Mouse (Mus musculus) heart, embryonic 15.5 days (tissue): ENCODE data around the gene Macrod2. TPM values are rescaled to one million over a fixed set of nuclear protein-coding genes. Genes with fewer than 3 reads are reported as not detected.

Source experiments
- ATAC-seq: fragments of 200-750 bp; cut with Nextera tagmentation; replicated peaks from 2 replicates; pipeline ENCODE4 v1.8.0; 2017; ENCODE audit warnings: low read depth, moderate TSS enrichment; ENCODE audit not compliant: insufficient number of reproducible peaks, insufficient read depth, low FRiP score
- H3K27ac ChIP-seq: fragments of 300-500 bp; sonication (generic); 2 replicates; pipeline ENCODE4 v1.5.1; 2015; ENCODE audit warnings: mild to moderate bottlenecking, inconsistent platforms
- H3K27me3 ChIP-seq: fragments of 300-500 bp; sonication (generic); 2 replicates; pipeline ENCODE4 v1.6.1; 2015; ENCODE audit warnings: inconsistent platforms
- H3K36me3 ChIP-seq: fragments of 300-500 bp; sonication (generic); 2 replicates; pipeline ENCODE4 v1.6.1; 2015; ENCODE audit warnings: mild to moderate bottlenecking, inconsistent platforms
- H3K4me1 ChIP-seq: fragments of 300-500 bp; sonication (generic); replicated peaks from 2 replicates; pipeline ENCODE4 v1.6.1; 2015; ENCODE audit warnings: inconsistent platforms
- H3K4me2 ChIP-seq: fragments of 300-500 bp; sonication (generic); 2 replicates; pipeline ENCODE4 v1.6.1; 2015; ENCODE audit warnings: inconsistent platforms, mild to moderate bottlenecking, moderate library complexity
- H3K4me3 ChIP-seq: fragments of 300-500 bp; sonication (generic); 2 replicates; pipeline ENCODE4 v1.5.1; 2015; ENCODE audit warnings: mild to moderate bottlenecking, inconsistent platforms
- H3K9ac ChIP-seq: fragments of 300-500 bp; sonication (generic); 2 replicates; pipeline ENCODE4 v1.6.1; 2015; ENCODE audit warnings: mild to moderate bottlenecking, inconsistent platforms
- H3K9me3 ChIP-seq: fragments of 300-500 bp; sonication (generic); replicated peaks from 2 replicates; pipeline ENCODE4 v1.6.1; 2016; ENCODE audit warnings: inconsistent platforms
- WGBS: fragments of 180-500 bp; shearing (Covaris S2); methylation state at CpG from one replicate; pipeline ENCODE4 v1.1.7; 2015; ENCODE audit warnings: mixed read lengths; 5-methylcytosine and 5-hydroxymethylcytosine counted together
- polyA plus RNA-seq: library from polyadenylated mRNA; unstranded; fragments of >200 nt; fragmentation: Nextera tagmentation; extraction: Ambion mirVana; gene quantifications from 2 replicates; pipeline ENCODE4 v1.2.1, GENCODE M21; 2015

Macrod2 gene
- polyA plus RNA-seq, 1 experiment from 2014 or later, result 25.3 TPM

GRCm38 (mm10) chr2:141434731-141435570 lies 1039.8 kb downstream of the Macrod2 start:
- no peak overlapping the region for H3K27ac ChIP-seq
- ATAC-seq, result no peak
- H3K4me2 ChIP-seq, result no peak overlapping the region
- no peaks in the 10 kb centered on the region for H3K4me1 ChIP-seq
- WGBS, result 61% methylated on average over 16 of the region's 16 CpGs
- no peak overlapping the region for H3K4me3 ChIP-seq
- no peaks in the 10 kb centered on the region for H3K27me3 ChIP-seq
- no peaks in the 10 kb centered on the region for H3K36me3 ChIP-seq
- H3K9me3 ChIP-seq, result no peaks in the 10 kb centered on the region
- no peak overlapping the region for H3K9ac ChIP-seq

- Histone ChIP-seq H3K9me3 (no peaks in the 10 kb centered on the region), H3K9ac (no peak overlapping the region), H3K27me3 (no peaks in the 10 kb centered on the region), H3K4me1 (no peaks in the 10 kb centered on the region), H3K4me2 (no peak overlapping the region), H3K27ac (no peak overlapping the region), H3K4me3 (no peak overlapping the region), H3K36me3 (no peaks in the 10 kb centered on the region)
- 55% methylated on average over 2 of the region's 2 CpGs for WGBS
- ATAC-seq, result no peak
These were observed 1046.8 kb downstream of the Macrod2 start for GRCm38 (mm10) chr2:141441896-141442295.

DNA sequence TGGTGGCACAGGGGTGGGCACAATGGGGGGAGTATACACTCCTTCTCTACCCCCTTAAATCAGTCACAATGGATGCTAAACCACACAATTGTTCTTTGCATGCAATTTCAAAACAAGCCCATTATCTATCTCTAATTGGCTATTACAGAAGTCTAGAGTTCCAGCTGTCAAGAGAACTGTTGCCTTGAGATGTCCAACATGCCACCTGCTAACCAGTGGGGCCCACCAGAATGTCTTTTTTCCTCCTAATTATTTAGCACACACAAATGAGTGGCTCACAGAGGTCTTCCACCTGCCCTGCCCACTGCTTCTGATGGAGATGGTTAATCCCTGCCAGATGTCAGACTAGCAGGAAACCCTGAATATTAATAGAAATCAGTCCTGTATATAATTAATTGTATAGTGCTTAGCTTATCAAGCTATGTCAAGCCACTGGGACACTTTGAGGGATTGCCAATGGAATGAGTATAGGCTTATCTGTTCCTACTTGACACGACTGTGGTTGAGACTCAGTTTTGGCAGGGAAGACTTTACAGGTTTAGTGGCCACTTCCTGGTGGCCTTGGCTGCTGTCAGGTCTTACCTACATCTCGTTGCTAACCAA lies 1054.1 kb downstream of the Macrod2 start:
- 32% methylated on average over 2 of the region's 2 CpGs for WGBS
- Histone ChIP-seq H3K4me1 (no peaks in the 10 kb centered on the region), H3K4me2 (no peak overlapping the region)

DNA sequence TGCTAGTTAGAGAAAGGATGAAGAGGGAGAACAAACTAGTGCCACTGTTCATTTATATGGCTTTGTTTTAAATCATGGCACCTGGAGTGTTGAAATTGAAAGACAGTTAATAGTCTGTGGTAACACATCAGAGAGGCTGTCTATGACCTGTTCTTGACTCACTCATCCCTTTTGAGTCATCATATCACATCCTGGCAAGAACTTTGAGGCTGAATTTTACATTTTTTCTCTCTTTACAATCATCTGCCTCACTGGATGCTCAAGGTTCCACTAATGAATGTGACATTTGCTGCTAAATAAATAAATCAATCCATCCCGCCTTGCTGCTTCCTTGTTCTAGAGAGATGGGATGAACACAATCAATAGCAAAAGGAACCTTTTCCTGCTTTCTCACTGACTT lies 1068.8 kb downstream of the Macrod2 start:
- ATAC-seq, result no peak
- Histone ChIP-seq H3K9me3 (no peaks in the 10 kb centered on the region), H3K4me2 (no peak overlapping the region), H3K36me3 (no peaks in the 10 kb centered on the region), H3K9ac (no peak overlapping the region), H3K27me3 (no peaks in the 10 kb centered on the region), H3K4me1 (no peaks in the 10 kb centered on the region), H3K4me3 (no peak overlapping the region), H3K27ac (no peak overlapping the region)
- WGBS, result 88% methylated on average over 1 of the region's 1 CpGs

More for the DNA sequence above, 1054.1 kb downstream of the Macrod2 start:
- Histone ChIP-seq H3K27ac (no peak overlapping the region), H3K27me3 (no peaks in the 10 kb centered on the region), H3K36me3 (no peaks in the 10 kb centered on the region), H3K4me3 (no peak overlapping the region), H3K9me3 (no peaks in the 10 kb centered on the region), H3K9ac (no peak overlapping the region)
- ATAC-seq, result no peak

- no peaks in the 10 kb centered on the region for H3K9me3 ChIP-seq
- H3K27ac ChIP-seq, result no peak overlapping the region
- H3K4me3 ChIP-seq, result no peak overlapping the region
- no peak for ATAC-seq
- no peak overlapping the region for H3K9ac ChIP-seq
- H3K4me2 ChIP-seq, result no peak overlapping the region
- no peaks in the 10 kb centered on the region for H3K4me1 ChIP-seq
- no peaks in the 10 kb centered on the region for H3K27me3 ChIP-seq
- H3K36me3 ChIP-seq, result no peaks in the 10 kb centered on the region
- 82% methylated on average over 1 of the region's 1 CpGs for whole genome bisulfite sequencing
These were observed 1077.7 kb downstream of the Macrod2 start for GRCm38 (mm10) chr2:141472791-141473190.

GRCm38 (mm10) chr2:141477585-141477984 lies 1082.5 kb downstream of the Macrod2 start:
- Histone ChIP-seq H3K27me3 (no peaks in the 10 kb centered on the region), H3K36me3 (no peaks in the 10 kb centered on the region), H3K27ac (no peak overlapping the region), H3K9ac (no peak overlapping the region), H3K4me3 (no peak overlapping the region), H3K4me2 (no peak overlapping the region), H3K4me1 (no peaks in the 10 kb centered on the region), H3K9me3 (no peaks in the 10 kb centered on the region)
- ATAC-seq, result no peak
- 76% methylated on average over 3 of the region's 3 CpGs for WGBS

- Histone ChIP-seq H3K36me3 (no peaks in the 10 kb centered on the region), H3K4me3 (no peak overlapping the region), H3K4me2 (no peak overlapping the region), H3K4me1 (no peaks in the 10 kb centered on the region), H3K27ac (no peak overlapping the region), H3K9ac (no peak overlapping the region), H3K27me3 (no peaks in the 10 kb centered on the region), H3K9me3 (no peaks in the 10 kb centered on the region)
- 76% methylated on average over 3 of the region's 3 CpGs for WGBS
- ATAC-seq, result no peak
These were observed 1095.4 kb downstream of the Macrod2 start for GRCm38 (mm10) chr2:141490518-141490917.

DNA sequence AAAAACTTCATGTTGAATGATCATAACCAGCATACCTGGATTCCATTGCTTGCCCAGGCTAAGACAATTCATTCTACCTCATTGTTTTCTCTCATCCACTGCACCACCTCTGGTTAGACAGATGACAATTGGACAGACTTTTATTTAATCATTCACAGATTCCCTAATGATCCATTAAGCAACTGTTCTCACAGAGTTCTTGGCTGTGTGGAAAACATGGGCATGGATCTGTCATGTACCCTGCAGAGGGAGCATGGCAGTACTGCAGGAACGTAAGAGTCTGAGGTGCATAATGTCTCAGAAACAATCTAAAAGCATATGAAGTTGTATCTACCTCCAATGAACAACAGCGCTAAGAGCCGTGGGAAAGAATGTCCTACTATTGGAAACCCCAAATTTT lies 1110.3 kb downstream of the Macrod2 start:
- ATAC-seq, result no peak

GRCm38 (mm10) chr2:141507929-141508897 lies 1113.1 kb downstream of the Macrod2 start:
- no peaks in the 10 kb centered on the region for H3K9me3 ChIP-seq
- no peaks in the 10 kb centered on the region for H3K36me3 ChIP-seq
- H3K27ac ChIP-seq, result no peak overlapping the region
- no peaks in the 10 kb centered on the region for H3K4me1 ChIP-seq
- H3K4me3 ChIP-seq, result no peak overlapping the region
- no peaks in the 10 kb centered on the region for H3K27me3 ChIP-seq
- ATAC-seq, result no peak
- no peak overlapping the region for H3K9ac ChIP-seq
- 77% methylated on average over 9 of the region's 9 CpGs for WGBS
- H3K4me2 ChIP-seq, result no peak overlapping the region

More for the DNA sequence above, 1110.3 kb downstream of the Macrod2 start:
- Histone ChIP-seq H3K27ac (no peak overlapping the region), H3K4me1 (no peaks in the 10 kb centered on the region), H3K9ac (no peak overlapping the region), H3K9me3 (no peaks in the 10 kb centered on the region), H3K4me2 (no peak overlapping the region), H3K4me3 (no peak overlapping the region), H3K36me3 (no peaks in the 10 kb centered on the region), H3K27me3 (no peaks in the 10 kb centered on the region)
- 90% methylated on average over 3 of the region's 3 CpGs for WGBS

DNA sequence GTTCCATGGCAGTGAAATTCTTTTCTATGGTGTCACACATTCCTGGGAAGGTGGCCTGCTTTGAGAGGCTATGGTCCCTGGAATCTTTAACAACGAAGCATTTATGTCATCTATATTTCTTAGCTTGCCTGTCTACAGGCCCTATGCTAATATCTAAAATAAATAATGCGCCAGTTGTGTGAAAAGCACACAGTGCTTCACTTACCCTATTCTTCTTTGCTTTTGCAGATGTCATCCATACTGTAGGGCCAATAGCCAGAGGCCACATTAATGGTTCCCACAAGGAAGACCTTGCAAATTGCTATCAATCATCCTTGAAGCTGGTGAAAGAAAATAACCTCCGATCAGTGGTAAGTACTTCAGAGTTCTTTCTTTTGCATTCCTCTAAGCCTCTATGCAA lies 1119.9 kb downstream of the Macrod2 start:
- Histone ChIP-seq H3K4me3 (no peak overlapping the region), H3K4me2 (no peak overlapping the region), H3K27ac (no peak overlapping the region), H3K9ac (no peak overlapping the region), H3K27me3 (no peaks in the 10 kb centered on the region), H3K9me3 (no peaks in the 10 kb centered on the region), H3K36me3 (no peaks in the 10 kb centered on the region), H3K4me1 (no peaks in the 10 kb centered on the region)
- ATAC-seq, result no peak
- 63% methylated on average over 3 of the region's 3 CpGs for WGBS

DNA sequence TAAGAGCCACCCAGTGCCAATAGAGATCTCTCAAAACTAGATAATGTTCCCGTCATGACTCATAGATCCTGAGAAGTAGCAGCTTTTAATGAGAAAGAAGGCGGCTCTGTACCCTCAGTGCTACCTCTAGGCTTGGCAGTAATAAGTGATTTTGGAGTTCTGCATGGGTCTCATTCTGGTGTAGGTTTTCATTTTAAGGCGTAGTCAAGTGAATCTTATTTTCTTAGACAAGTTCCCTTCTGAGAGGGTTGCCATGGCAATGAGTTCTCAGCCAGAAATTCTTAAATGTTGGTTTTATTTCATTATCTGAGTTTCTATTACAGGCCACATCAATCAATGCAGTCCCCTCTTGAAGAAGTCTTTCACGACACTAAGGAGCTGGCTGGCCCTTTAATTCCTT lies 1127.0 kb downstream of the Macrod2 start:
- H3K4me3 ChIP-seq, result no peak overlapping the region
- H3K36me3 ChIP-seq, result no peaks in the 10 kb centered on the region
- H3K9me3 ChIP-seq, result no peaks in the 10 kb centered on the region
- WGBS, result 69% methylated on average over 4 of the region's 4 CpGs
- no peak overlapping the region for H3K27ac ChIP-seq
- H3K4me1 ChIP-seq, result no peaks in the 10 kb centered on the region
- no peak overlapping the region for H3K9ac ChIP-seq
- no peak overlapping the region for H3K4me2 ChIP-seq
- no peaks in the 10 kb centered on the region for H3K27me3 ChIP-seq
- no peak for ATAC-seq
